Mouse (Mus musculus) liver, embryonic 15.5 days (tissue): ENCODE measurements around the gene Rnase12. TPM values are rescaled to one million over a fixed set of nuclear protein-coding genes. Genes with fewer than 3 reads are reported as not detected.

Experiments
- ATAC-seq: fragments of 200-750 bp; cut with Nextera tagmentation; 2 replicates; pipeline ENCODE4 v1.8.0; 2017; ENCODE audit warnings: moderate number of reproducible peaks, mild to moderate bottlenecking, moderate library complexity; ENCODE audit not compliant: insufficient read depth
- H3K27ac ChIP-seq: fragments of 300-500 bp; sonication (generic); replicated peaks from 2 replicates; pipeline ENCODE4 v1.5.1; 2015; ENCODE audit warnings: mild to moderate bottlenecking, inconsistent platforms
- H3K27me3 ChIP-seq: fragments of 300-500 bp; sonication (generic); 2 replicates; pipeline ENCODE4 v1.6.1; 2015; ENCODE audit warnings: mild to moderate bottlenecking, inconsistent platforms
- H3K36me3 ChIP-seq: fragments of 300-500 bp; sonication (generic); replicated peaks from 2 replicates; pipeline ENCODE4 v1.6.1; 2015; ENCODE audit warnings: moderate library complexity, mild to moderate bottlenecking, inconsistent platforms
- H3K4me1 ChIP-seq: fragments of 300-500 bp; sonication (generic); replicated peaks from 2 replicates; pipeline ENCODE4 v1.6.1; 2015; ENCODE audit warnings: inconsistent platforms
- H3K4me2 ChIP-seq: fragments of 300-500 bp; sonication (generic); 2 replicates; pipeline ENCODE4 v1.6.1; 2015; ENCODE audit warnings: moderate library complexity, mild to moderate bottlenecking, inconsistent platforms
- H3K4me3 ChIP-seq: fragments of 300-500 bp; sonication (generic); replicated peaks from 2 replicates; pipeline ENCODE4 v1.5.1; 2015; ENCODE audit warnings: mild to moderate bottlenecking, inconsistent platforms
- H3K9ac ChIP-seq: fragments of 300-500 bp; sonication (generic); 2 replicates; pipeline ENCODE4 v1.6.1; 2015; ENCODE audit warnings: moderate library complexity, mild to moderate bottlenecking, inconsistent platforms
- H3K9me3 ChIP-seq: fragments of 300-500 bp; sonication (generic); replicated peaks from 2 replicates; pipeline ENCODE4 v1.6.1; 2016; ENCODE audit warnings: inconsistent platforms
- whole genome bisulfite sequencing: fragments of 180-500 bp; shearing (Covaris S2); methylation state at CpG from one replicate; pipeline ENCODE4 v1.1.7; 2015; ENCODE audit warnings: mixed read lengths; ENCODE audit not compliant: insufficient replicate concordance; 5-methylcytosine and 5-hydroxymethylcytosine counted together
- polyA plus RNA-seq: library from polyadenylated mRNA; unstranded; fragments of >200 nt; fragmentation: Nextera tagmentation; extraction: Ambion mirVana; gene quantifications from 2 replicates; pipeline ENCODE4 v1.2.1, GENCODE M21; 2015

Gene Rnase12
- polyA plus RNA-seq, 1 experiment from 2014 or later, result 1.2 TPM

DNA sequence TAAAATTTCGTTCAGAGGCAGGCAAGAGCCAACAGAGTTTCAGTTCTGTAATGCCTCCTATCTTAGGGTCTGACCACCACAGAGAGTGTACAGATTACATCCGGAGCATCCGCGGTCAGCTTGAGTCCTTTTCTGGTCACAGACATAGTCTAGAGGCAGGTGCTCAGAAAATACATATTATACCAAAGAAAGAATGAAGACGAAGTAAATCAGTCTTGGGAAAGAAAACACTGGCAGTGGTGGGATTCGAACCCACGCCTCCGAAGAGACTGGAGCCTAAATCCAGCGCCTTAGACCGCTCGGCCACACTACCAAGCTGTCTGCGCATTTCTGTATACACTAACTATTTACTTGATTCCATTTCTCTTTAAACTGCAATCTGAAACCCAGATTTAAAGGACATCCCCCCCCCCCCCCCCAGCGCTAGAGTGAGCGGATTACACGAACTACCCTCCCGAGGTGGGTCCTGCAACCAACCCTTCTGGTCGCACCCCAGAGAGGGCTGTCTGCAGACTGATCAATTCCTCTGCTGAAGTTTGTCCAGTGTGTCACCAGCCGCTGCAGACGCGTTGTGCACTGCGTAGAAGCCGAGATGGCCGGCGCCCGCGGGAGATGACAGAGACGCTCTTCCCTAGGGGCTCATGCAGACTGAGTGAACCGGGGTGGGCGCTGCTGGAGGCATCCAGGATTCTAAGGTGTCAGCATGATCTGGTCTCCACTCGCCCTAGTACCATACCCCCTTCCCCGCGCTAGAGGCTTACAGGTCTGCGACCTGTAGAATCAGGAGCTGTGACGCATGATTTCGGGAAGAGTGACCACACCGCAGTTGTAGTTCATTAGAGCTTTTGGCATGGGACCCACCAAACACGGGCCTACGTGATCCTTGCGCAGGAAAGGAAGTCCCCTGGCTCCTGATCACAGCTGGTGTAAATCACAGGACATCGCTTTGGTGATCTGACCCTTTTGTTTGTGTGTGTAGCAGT lies 25.4 kb upstream of the Rnase12 start:
- no peaks in the 10 kb centered on the region for H3K9me3 ChIP-seq
- WGBS, result 1% methylated on average over 40 of the region's 40 CpGs
- H3K4me1 ChIP-seq, result peaks cover 55% of the 10 kb centered on the region

GRCm38 (mm10) chr14:51081035-51081434 lies 23.6 kb upstream of the Rnase12 start:
- peaks cover 38% of the 10 kb centered on the region for H3K4me1 ChIP-seq
- H3K27me3 ChIP-seq, result peaks cover 49% of the 10 kb centered on the region
- no peaks in the 10 kb centered on the region for H3K9me3 ChIP-seq
- H3K9ac ChIP-seq, result no peak overlapping the region
- H3K36me3 ChIP-seq, result no peaks in the 10 kb centered on the region
- H3K27ac ChIP-seq, result no peak overlapping the region
- H3K4me2 ChIP-seq, result no peak overlapping the region
- 63% methylated on average over 2 of the region's 2 CpGs for WGBS
- ATAC-seq, result no peak
- H3K4me3 ChIP-seq, result no peak overlapping the region

More for the DNA sequence above, 25.4 kb upstream of the Rnase12 start:
- H3K27ac ChIP-seq, result no peak overlapping the region
- peak; percentile 56 for ATAC-seq
- H3K27me3 ChIP-seq, result peaks cover 49% of the 10 kb centered on the region
- peak overlapping the region; percentile 57 for H3K4me3 ChIP-seq
- peak overlapping the region; percentile 68 for H3K4me2 ChIP-seq
- peak overlapping the region; percentile 40; the same call in 1 of the 2 replicates for H3K9ac ChIP-seq
- no peaks in the 10 kb centered on the region for H3K36me3 ChIP-seq

DNA sequence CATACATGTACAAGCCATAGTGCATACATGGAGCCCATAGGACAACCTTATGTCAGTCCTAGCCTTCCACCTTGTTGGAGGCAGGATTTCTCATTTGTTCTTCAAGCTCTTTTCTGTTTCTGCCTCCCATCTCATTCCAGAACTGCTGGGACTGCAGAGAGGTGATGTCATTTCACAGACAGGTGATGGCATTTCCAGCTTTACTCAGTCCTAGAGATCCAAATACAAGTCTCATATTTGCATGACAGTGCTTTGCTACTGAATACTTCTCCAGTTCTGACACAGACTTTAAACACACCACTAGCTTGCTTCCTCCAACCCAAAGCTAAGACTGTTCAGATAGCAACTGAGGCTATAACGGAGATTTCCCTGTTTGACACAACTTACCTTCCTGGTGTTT lies 21.7 kb upstream of the Rnase12 start:
- ATAC-seq, result no peak
- peaks cover 46% of the 10 kb centered on the region for H3K27me3 ChIP-seq
- 52% methylated on average over 1 of the region's 1 CpGs for WGBS

GRCm38 (mm10) chr14:51074335-51074734 lies 16.9 kb upstream of the Rnase12 start, which contains the start of gene Olfr750:
Gene Olfr750 (minus strand): TSS chr14:51074435.
- no peak within 1 kb of the TSS for H3K4me2 ChIP-seq
- no peaks in the 10 kb centered on the region for H3K9me3 ChIP-seq
- ATAC-seq, result no peak
- H3K4me3 ChIP-seq, result no peak within 1 kb of the TSS
- WGBS, result 68% methylated on average over 3 of the region's 3 CpGs
- H3K4me1 ChIP-seq, result no peaks in the 10 kb centered on the region
- no peaks in the 10 kb centered on the region for H3K36me3 ChIP-seq
- H3K9ac ChIP-seq, result no peak within 1 kb of the TSS
- peaks cover 11% of the 10 kb centered on the region for H3K27me3 ChIP-seq
- no peak within 1 kb of the TSS for H3K27ac ChIP-seq

More for the DNA sequence above, 21.7 kb upstream of the Rnase12 start:
- no peak overlapping the region for H3K4me2 ChIP-seq
- H3K9ac ChIP-seq, result no peak overlapping the region
- H3K9me3 ChIP-seq, result no peaks in the 10 kb centered on the region
- H3K36me3 ChIP-seq, result no peaks in the 10 kb centered on the region
- H3K27ac ChIP-seq, result no peak overlapping the region
- peaks cover 19% of the 10 kb centered on the region for H3K4me1 ChIP-seq
- no peak overlapping the region for H3K4me3 ChIP-seq

GRCm38 (mm10) chr14:51069617-51070016 lies 12.2 kb upstream of the Rnase12 start:
- Histone ChIP-seq H3K27ac (no peak overlapping the region), H3K36me3 (no peaks in the 10 kb centered on the region)

GRCm38 (mm10) chr14:51068956-51069355 lies 11.5 kb upstream of the Rnase12 start:
- Histone ChIP-seq H3K9me3 (no peaks in the 10 kb centered on the region), H3K36me3 (no peaks in the 10 kb centered on the region), H3K27me3 (peaks cover 11% of the 10 kb centered on the region), H3K4me2 (no peak overlapping the region), H3K4me1 (peaks cover 14% of the 10 kb centered on the region), H3K9ac (no peak overlapping the region), H3K4me3 (no peak overlapping the region), H3K27ac (no peak overlapping the region)
- WGBS, result 69% methylated on average over 5 of the region's 5 CpGs
- ATAC-seq, result no peak

More at GRCm38 (mm10) chr14:51069617-51070016, 12.2 kb upstream of the Rnase12 start:
- WGBS, result 69% methylated on average over 2 of the region's 2 CpGs
- H3K27me3 ChIP-seq, result peaks cover 11% of the 10 kb centered on the region
- H3K4me2 ChIP-seq, result no peak overlapping the region
- H3K4me3 ChIP-seq, result no peak overlapping the region
- H3K9me3 ChIP-seq, result no peaks in the 10 kb centered on the region
- ATAC-seq, result no peak
- no peak overlapping the region for H3K9ac ChIP-seq
- peaks cover 8% of the 10 kb centered on the region; the same call in 1 of the 2 replicates for H3K4me1 ChIP-seq

- no peaks in the 10 kb centered on the region for H3K9me3 ChIP-seq
- H3K4me3 ChIP-seq, result no peak overlapping the region
- no peaks in the 10 kb centered on the region for H3K27me3 ChIP-seq
- no peak overlapping the region for H3K4me2 ChIP-seq
- ATAC-seq, result no peak
- H3K9ac ChIP-seq, result no peak overlapping the region
- H3K4me1 ChIP-seq, result peaks cover 26% of the 10 kb centered on the region
- H3K36me3 ChIP-seq, result no peaks in the 10 kb centered on the region
- 77% methylated on average over 5 of the region's 5 CpGs for WGBS
- H3K27ac ChIP-seq, result no peak overlapping the region
Measured at GRCm38 (mm10) chr14:51060761-51061160, 3.3 kb upstream of the Rnase12 start.

DNA sequence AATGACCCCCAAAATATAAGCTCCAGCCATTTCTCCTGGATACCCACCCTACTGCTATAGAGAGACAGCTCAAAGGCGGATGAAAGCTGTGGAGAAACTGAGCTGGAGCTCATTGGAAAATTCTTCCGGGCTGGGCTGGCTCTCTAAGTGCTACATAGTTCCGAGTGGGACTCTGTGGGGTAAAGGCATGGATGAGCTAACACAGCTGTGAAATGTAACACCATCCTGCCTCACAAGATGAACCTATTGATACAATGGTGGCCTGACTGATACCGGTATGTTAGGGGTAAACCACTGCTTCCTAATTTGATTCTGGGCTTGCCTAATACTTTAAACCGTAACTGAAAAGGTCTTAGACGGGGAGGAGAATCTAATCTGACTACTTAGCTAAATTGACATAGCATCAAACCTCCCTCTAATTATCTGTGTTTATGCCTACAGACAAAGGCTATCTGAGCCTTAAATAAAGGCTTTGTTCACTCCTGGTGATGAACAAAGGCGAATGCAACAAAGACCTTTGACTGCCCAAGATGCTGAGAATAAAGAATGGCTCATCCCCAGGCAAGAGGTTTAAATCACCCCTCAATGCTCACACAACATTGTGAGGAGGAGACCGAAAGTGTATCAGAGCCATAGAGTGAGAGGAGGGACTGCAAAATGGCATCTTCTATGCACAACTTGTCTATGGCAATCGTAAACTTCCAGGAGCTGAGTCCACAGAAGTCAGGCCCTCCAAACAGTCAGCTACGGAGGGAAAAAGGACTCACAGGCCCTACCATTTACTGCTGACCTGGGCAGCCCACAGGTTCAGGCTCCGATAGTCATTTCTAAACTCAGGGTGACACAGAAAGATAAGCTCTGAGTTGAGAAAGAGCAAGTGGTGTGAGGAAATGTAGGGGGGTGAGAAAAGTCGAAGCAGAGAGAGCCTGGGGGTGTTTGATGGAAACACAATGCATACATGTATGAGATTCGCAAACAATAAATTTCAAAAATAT lies 2.9 kb downstream of the Rnase12 start:
- Histone ChIP-seq H3K36me3 (no peaks in the 10 kb centered on the region), H3K27ac (no peak overlapping the region), H3K4me1 (peaks cover 6% of the 10 kb centered on the region), H3K27me3 (no peaks in the 10 kb centered on the region), H3K9me3 (no peaks in the 10 kb centered on the region), H3K9ac (no peak overlapping the region), H3K4me2 (no peak overlapping the region), H3K4me3 (no peak overlapping the region)
- 47% methylated on average over 13 of the region's 13 CpGs for WGBS
- no peak for ATAC-seq

DNA sequence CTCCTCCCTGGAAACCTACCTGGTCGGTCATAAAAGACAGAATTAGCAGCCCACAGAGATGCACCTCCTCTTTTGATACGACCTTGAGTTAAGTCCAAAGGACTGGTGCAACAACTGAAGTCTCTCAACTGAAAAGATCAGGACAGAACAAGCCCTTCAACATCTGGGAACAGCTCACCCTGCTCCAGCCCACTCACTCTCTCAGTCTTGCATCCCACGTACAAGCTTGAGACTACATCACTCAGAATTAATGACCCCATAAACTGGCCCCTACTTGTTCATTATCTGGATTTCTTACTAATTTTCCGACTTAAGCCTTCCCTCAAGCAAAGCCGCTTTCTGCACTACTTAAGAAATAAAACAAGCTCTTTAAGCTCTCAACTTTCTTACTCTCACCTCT lies 4.3 kb downstream of the Rnase12 start:
- no peak for ATAC-seq
- Histone ChIP-seq H3K4me2 (no peak overlapping the region), H3K36me3 (no peaks in the 10 kb centered on the region), H3K4me3 (no peak overlapping the region), H3K27me3 (no peaks in the 10 kb centered on the region), H3K9ac (no peak overlapping the region), H3K9me3 (no peaks in the 10 kb centered on the region), H3K4me1 (peaks cover 6% of the 10 kb centered on the region), H3K27ac (no peak overlapping the region)
- 62% methylated on average over 5 of the region's 5 CpGs for WGBS

DNA sequence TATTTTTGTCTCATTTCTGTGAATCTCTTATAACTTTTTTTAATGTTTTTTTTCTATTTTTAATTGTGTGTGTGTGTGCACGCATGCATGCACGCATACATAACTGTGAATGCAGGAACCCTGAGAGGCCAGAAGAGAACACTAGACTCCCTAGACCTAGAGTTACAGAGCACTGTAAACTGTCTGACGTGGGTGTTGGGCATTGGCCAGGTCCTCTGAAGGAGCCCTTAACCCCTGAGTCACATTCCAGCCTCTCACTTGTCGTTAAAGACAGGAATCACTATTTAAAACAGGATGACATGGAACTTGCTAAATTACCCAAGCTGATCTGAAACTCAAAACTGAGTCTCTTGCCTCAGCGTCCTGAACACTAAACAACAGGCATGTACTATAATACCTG lies 5.5 kb downstream of the Rnase12 start:
- no peaks in the 10 kb centered on the region for H3K27me3 ChIP-seq
- H3K4me1 ChIP-seq, result no peaks in the 10 kb centered on the region
- H3K27ac ChIP-seq, result no peak overlapping the region
- H3K36me3 ChIP-seq, result no peaks in the 10 kb centered on the region
- H3K9me3 ChIP-seq, result no peaks in the 10 kb centered on the region
- no peak for ATAC-seq
- no peak overlapping the region for H3K9ac ChIP-seq
- WGBS, result 48% methylated on average over 5 of the region's 5 CpGs
- H3K4me3 ChIP-seq, result no peak overlapping the region
- H3K4me2 ChIP-seq, result no peak overlapping the region

DNA sequence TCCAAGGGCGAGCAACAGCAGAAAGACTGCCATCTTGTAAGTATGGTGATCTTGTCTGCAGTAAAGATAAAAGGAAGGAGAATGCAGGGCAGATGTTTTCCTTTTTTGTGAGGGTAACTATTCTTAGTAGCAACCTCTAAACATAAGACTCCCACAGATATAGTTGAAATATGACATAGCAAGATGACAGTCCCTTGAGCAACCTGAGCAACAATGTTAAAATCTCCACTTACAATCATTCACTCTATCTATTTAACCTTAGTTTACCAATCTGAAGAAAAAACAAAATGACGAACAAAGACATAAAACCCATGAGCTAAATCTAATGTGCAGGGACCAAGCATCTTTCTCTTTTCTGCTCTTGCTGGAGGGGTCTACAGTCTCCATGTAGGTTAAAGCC lies 7.4 kb downstream of the Rnase12 start, which contains the start of gene Rnase11:
Rnase11 (minus strand) TSS at position 101 of the 400 bp plus-strand sequence.
- no peaks in the 10 kb centered on the region for H3K4me1 ChIP-seq
- H3K27me3 ChIP-seq, result no peaks in the 10 kb centered on the region
- no peaks in the 10 kb centered on the region for H3K9me3 ChIP-seq
- 39% methylated on average over 2 of the region's 2 CpGs for WGBS
- H3K9ac ChIP-seq, result no peak within 1 kb of the TSS
- ATAC-seq, result no peak
- no peaks in the 10 kb centered on the region for H3K36me3 ChIP-seq
- no peak within 1 kb of the TSS for H3K4me2 ChIP-seq
- no peak within 1 kb of the TSS for H3K27ac ChIP-seq
- no peak within 1 kb of the TSS for H3K4me3 ChIP-seq
